ENCODE assay signal across 29 mouse cellular contexts in genomic region chr9:116193889-116194450, GRCm38 (mm10). TPM values are rescaled to one million over a fixed set of nuclear protein-coding genes. Genes with fewer than 3 reads are reported as not detected.
A peak's percentile ranks its signal among the peaks of the same experiment; 100 is the strongest.
DNase-seq lines count a peak whose midpoint lies in the region; ATAC-seq and TF ChIP-seq lines count a peak whose summit lies in the region.
"Had no signal": no experiment of that assay in that cellular context is flagged by ENCODE, and none has a peak within 500 bp of the region (broad histone marks: within the 10 kb centered on the region; RNA-seq: fewer than 3 reads in every experiment).

No protein-coding gene starts in this region.

- H3K4me1 ChIP-seq in liver, adult 2 months (ENCODE audit: control insufficient read depth, insufficient read depth, low read length) = peaks cover 5% of the 10 kb centered on the region; the same call in 1 of the 2 replicates
- peaks cover 9% of the 10 kb centered on the region for H3K4me1 ChIP-seq in liver, embryonic 12.5 days
- peaks cover 7% of the 10 kb centered on the region; the same call in 1 of the 2 replicates for H3K4me1 ChIP-seq in midbrain, embryonic 11.5 days (ENCODE audit: control insufficient read depth, insufficient read depth, low read length)
- peaks cover 16% of the 10 kb centered on the region for H3K4me1 ChIP-seq in midbrain, embryonic 10.5 days
- 0 out of 2 replicates have a peak, but pooled peaks cover 3% of the 10 kb centered on the region for H3K4me1 ChIP-seq in stomach, postnatal 0 days (replicated peaks; ENCODE audit: control insufficient read depth, insufficient read depth)
- H3K4me1 ChIP-seq: forebrain, embryonic 15.5 days had no signal

- TF ChIP-seq CTCF in gastrocnemius, adult 2 months (IDR thresholded peaks at IDR 0.05) = no peak
- TF ChIP-seq CTCF in liver, adult 2 months (IDR thresholded peaks at IDR 0.05; ENCODE audit: low read depth, low read length) = no peak
- no peak for TF ChIP-seq CTCF in stomach, postnatal 0 days (IDR thresholded peaks at IDR 0.05; ENCODE audit: low read depth)

- no peaks in the 10 kb centered on the region for H3K79me2 ChIP-seq in liver, adult 2 months (ENCODE audit: control insufficient read depth, insufficient read depth, low read length)

- H3K27ac ChIP-seq in gastrocnemius, adult 2 months = peak overlapping the region; percentile 46
- no peak overlapping the region for H3K27ac ChIP-seq in liver, adult 2 months (replicated peaks; ENCODE audit: insufficient read depth, low read depth, low read length)
- no peak overlapping the region for H3K27ac ChIP-seq in liver, embryonic 12.5 days
- H3K27ac ChIP-seq in midbrain, embryonic 11.5 days (ENCODE audit: low read depth, low read length) = no peak overlapping the region
- H3K27ac ChIP-seq in midbrain, embryonic 10.5 days (replicated peaks) = no peak overlapping the region
- H3K27ac ChIP-seq in stomach, postnatal 0 days (replicated peaks) = 0 out of 2 replicates have a peak overlapping the region, but pooled peaks have one; percentile 8
- H3K27ac ChIP-seq: embryonic facial prominence, embryonic 12.5 days; forebrain, embryonic 10.5 days; forebrain, embryonic 15.5 days; hindbrain, embryonic 13.5 days; kidney, embryonic 15.5 days; limb, embryonic 13.5 days; liver, embryonic 14.5 days had no signal

- WGBS in liver, adult 2 months = 34% methylated on average over 4 of the region's 4 CpGs
- WGBS in liver, embryonic 12.5 days (ENCODE audit: insufficient replicate concordance) = 31% methylated on average over 4 of the region's 4 CpGs
- 91% methylated on average over 4 of the region's 4 CpGs for whole genome bisulfite sequencing in midbrain, embryonic 11.5 days
- 82% methylated on average over 4 of the region's 4 CpGs for WGBS in midbrain, embryonic 10.5 days
- 53% methylated on average over 4 of the region's 4 CpGs for WGBS in stomach, postnatal 0 days

- TF ChIP-seq EP300 in stomach, postnatal 0 days (optimal IDR thresholded peaks at IDR 0.05) = no peak

- TF ChIP-seq POLR2A in liver, adult 2 months (IDR thresholded peaks at IDR 0.05; ENCODE audit: extremely low read depth, insufficient read depth, low read length) = no peak

- no peak for DNase-seq in gastrocnemius, adult 2 months
- no peak for DNase-seq in gastrocnemius, postnatal 36 days
- DNase-seq in liver, adult 2 months (ENCODE audit: extremely low read depth, low read depth, low spot score) = peak; percentile 55
- peak; percentile 64 for DNase-seq in midbrain, embryonic 11.5 days (ENCODE audit: low spot score, missing footprints)
- no peak for DNase-seq in midbrain, embryonic 10.5 days (ENCODE audit: low spot score)
- no peak for DNase-seq in stomach, postnatal 0 days (ENCODE audit: low spot score)
- no peak for DNase-seq in heart, postnatal 36 days
- DNase-seq: adrenal gland, adult 8-10 months; cerebellum, adult 8-10 months; cerebellum, postnatal 25 days; embryo, embryonic 11 days; heart, postnatal 14 days; kidney, adult 18-20 months; kidney, postnatal 36 days; layer of hippocampus, adult 9-11 months; lung, postnatal 10 days; midbrain, embryonic 14.5 days; thymus, adult 18-20 months; thymus, postnatal 25 days had no signal

- H3K4me3 ChIP-seq in gastrocnemius, adult 2 months = no peak overlapping the region
- no peak overlapping the region for H3K4me3 ChIP-seq in liver, adult 2 months (ENCODE audit: insufficient read depth, low read depth, low read length)
- no peak overlapping the region for H3K4me3 ChIP-seq in liver, embryonic 12.5 days
- H3K4me3 ChIP-seq in midbrain, embryonic 11.5 days (ENCODE audit: low read depth, low read length) = no peak overlapping the region
- H3K4me3 ChIP-seq in midbrain, embryonic 10.5 days = no peak overlapping the region
- no peak overlapping the region for H3K4me3 ChIP-seq in stomach, postnatal 0 days (ENCODE audit: low read depth, low read length)
- H3K4me3 ChIP-seq: embryonic facial prominence, embryonic 12.5 days; forebrain, embryonic 10.5 days; forebrain, embryonic 15.5 days; hindbrain, embryonic 13.5 days; kidney, embryonic 15.5 days; limb, embryonic 13.5 days; megakaryocyte, embryonic 14.5 days had no signal

- no peaks in the 10 kb centered on the region for H3K9me3 ChIP-seq in liver, embryonic 12.5 days (replicated peaks)
- no peaks in the 10 kb centered on the region for H3K9me3 ChIP-seq in midbrain, embryonic 11.5 days (ENCODE audit: control insufficient read depth, low read length)
- H3K9me3 ChIP-seq in midbrain, embryonic 10.5 days (replicated peaks) = no peaks in the 10 kb centered on the region
- no peaks in the 10 kb centered on the region for H3K9me3 ChIP-seq in stomach, postnatal 0 days (ENCODE audit: control insufficient read depth, low read length)
- H3K9me3 ChIP-seq: embryonic facial prominence, embryonic 12.5 days; forebrain, embryonic 10.5 days; forebrain, embryonic 15.5 days; hindbrain, embryonic 13.5 days; kidney, embryonic 15.5 days; limb, embryonic 13.5 days; megakaryocyte, embryonic 14.5 days had no signal

- no peak for ATAC-seq in liver, embryonic 12.5 days
- no peak for ATAC-seq in midbrain, embryonic 11.5 days (ENCODE audit: low FRiP score)
- peak; percentile 22 for ATAC-seq in stomach, postnatal 0 days (ENCODE audit: low FRiP score, low TSS enrichment)
- ATAC-seq: forebrain, embryonic 15.5 days had no signal

- intact Hi-C loops in gastrocnemius, adult 2 months (cut with DNase I) = no loop called here
- intact Hi-C loops in gastrocnemius, postnatal 36 days (cut with DNase I) = no loop called here
- intact Hi-C loops in heart, postnatal 36 days (cut with DNase I) = no loop called here

- no peak overlapping the region for H3K9ac ChIP-seq in liver, adult 2 months (ENCODE audit: low read depth, low read length)
- H3K9ac ChIP-seq in liver, embryonic 12.5 days = no peak overlapping the region
- H3K9ac ChIP-seq in midbrain, embryonic 11.5 days (ENCODE audit: low read length) = no peak overlapping the region
- no peak overlapping the region for H3K9ac ChIP-seq in stomach, postnatal 0 days (ENCODE audit: low read length)
- H3K9ac ChIP-seq: embryonic facial prominence, embryonic 12.5 days; forebrain, embryonic 15.5 days; hindbrain, embryonic 13.5 days; kidney, embryonic 15.5 days; limb, embryonic 13.5 days; liver, embryonic 14.5 days had no signal

- H3K27me3 ChIP-seq in liver, adult 2 months (ENCODE audit: control insufficient read depth, insufficient read depth, low read length) = no peaks in the 10 kb centered on the region
- H3K27me3 ChIP-seq in liver, embryonic 12.5 days (replicated peaks) = no peaks in the 10 kb centered on the region
- no peaks in the 10 kb centered on the region for H3K27me3 ChIP-seq in midbrain, embryonic 11.5 days (ENCODE audit: control insufficient read depth, insufficient read depth, low read length)
- no peaks in the 10 kb centered on the region for H3K27me3 ChIP-seq in midbrain, embryonic 10.5 days (ENCODE audit: low read depth, poor library complexity, severe bottlenecking)
- H3K27me3 ChIP-seq in stomach, postnatal 0 days (ENCODE audit: control insufficient read depth, insufficient read depth, low read length) = no peaks in the 10 kb centered on the region
- H3K27me3 ChIP-seq: embryonic facial prominence, embryonic 12.5 days; forebrain, embryonic 15.5 days; hindbrain, embryonic 13.5 days; kidney, embryonic 15.5 days; limb, embryonic 13.5 days had no signal

- no peak overlapping the region for H3K4me2 ChIP-seq in liver, embryonic 12.5 days
- no peak overlapping the region for H3K4me2 ChIP-seq in midbrain, embryonic 11.5 days
- H3K4me2 ChIP-seq in stomach, postnatal 0 days (replicated peaks; ENCODE audit: low read depth) = no peak overlapping the region
- H3K4me2 ChIP-seq: embryonic facial prominence, embryonic 12.5 days; forebrain, embryonic 15.5 days; hindbrain, embryonic 13.5 days; kidney, embryonic 15.5 days; limb, embryonic 13.5 days had no signal

- no peaks in the 10 kb centered on the region for H3K36me3 ChIP-seq in liver, adult 2 months (ENCODE audit: control insufficient read depth, insufficient read depth, low read length)
- no peaks in the 10 kb centered on the region for H3K36me3 ChIP-seq in liver, embryonic 12.5 days
- H3K36me3 ChIP-seq in midbrain, embryonic 11.5 days (ENCODE audit: control insufficient read depth, insufficient read depth, low read length) = no peaks in the 10 kb centered on the region
- H3K36me3 ChIP-seq in midbrain, embryonic 10.5 days = no peaks in the 10 kb centered on the region
- H3K36me3 ChIP-seq in stomach, postnatal 0 days (ENCODE audit: control insufficient read depth, insufficient read depth, low read length) = no peaks in the 10 kb centered on the region
- H3K36me3 ChIP-seq: embryonic facial prominence, embryonic 12.5 days; forebrain, embryonic 10.5 days; forebrain, embryonic 15.5 days; G1E; hindbrain, embryonic 13.5 days; kidney, embryonic 15.5 days; limb, embryonic 13.5 days had no signal

RNA-seq across cellular contexts. Expression of gene Tgfbr2, which starts 18.8 kb away (rescaled TPM):
- 10 to 100 TPM; 18.4 to 23.5 TPM for total RNA-seq in gastrocnemius, adult 2 months (2021)
- 10 to 100 TPM; 17.7 to 18.6 TPM for total RNA-seq in gastrocnemius, postnatal 36 days (2021)
- 8.3 and 10.3 TPM in 2 replicates for total RNA-seq in liver, adult 2 months (2014; rRNA removed)
- 5.7 and 8.2 TPM in 2 replicates for polyA plus RNA-seq in liver, adult 2 months (2012; rRNA removed)
- 6.9 and 7.1 TPM in 2 replicates for polyA plus RNA-seq in liver, embryonic 12.5 days (2016; fragmentation: Nextera tagmentation; extraction: Ambion mirVana)
- 8.1 and 9.2 TPM in 2 replicates for polyA plus RNA-seq in midbrain, embryonic 11.5 days (2014; fragmentation: Nextera tagmentation; extraction: Ambion mirVana)
- polyA plus RNA-seq in midbrain, embryonic 10.5 days (2016; fragmentation: Nextera tagmentation; extraction: Ambion mirVana) = 7.2 and 8.5 TPM in 2 replicates
- 16.8 and 18.5 TPM in 2 replicates for polyA plus RNA-seq in stomach, postnatal 0 days (2015; fragmentation: Nextera tagmentation; extraction: Ambion mirVana)
- 10 to 100 TPM; 37.0 to 38.3 TPM for total RNA-seq in heart, postnatal 36 days (2021)
- polyA plus RNA-seq: G1E had no signal

Comparison
In these comparisons a context has a peak if more than half of its experiments do, and no peak if none do; other contexts are left out.
1. DNase-seq: peak in liver, adult 2 months (single experiment) and midbrain, embryonic 11.5 days (single experiment); none in gastrocnemius, adult 2 months (single experiment), gastrocnemius, postnatal 36 days (0 of 2), midbrain, embryonic 10.5 days (single experiment), stomach, postnatal 0 days (single experiment) and heart, postnatal 36 days (0 of 2).
2. H3K27ac ChIP-seq: peak in gastrocnemius, adult 2 months (single experiment) and stomach, postnatal 0 days (single experiment); none in liver, adult 2 months (single experiment), liver, embryonic 12.5 days (single experiment), midbrain, embryonic 11.5 days (single experiment) and midbrain, embryonic 10.5 days (single experiment).